Mouse (Mus musculus): ENCODE measurements at regions not wholly inside any gene's neighbourhood (a gene's known extent, or its start where the extent isn't known, plus 50 kb on each side); places are given as distances from the start of the nearest gene placed in this dataset.
"Not testable (repeated sequence)": the region's sequence is repeated elsewhere in the genome, so short reads cannot be mapped to it uniquely, and the experiment has no call there.

DNA sequence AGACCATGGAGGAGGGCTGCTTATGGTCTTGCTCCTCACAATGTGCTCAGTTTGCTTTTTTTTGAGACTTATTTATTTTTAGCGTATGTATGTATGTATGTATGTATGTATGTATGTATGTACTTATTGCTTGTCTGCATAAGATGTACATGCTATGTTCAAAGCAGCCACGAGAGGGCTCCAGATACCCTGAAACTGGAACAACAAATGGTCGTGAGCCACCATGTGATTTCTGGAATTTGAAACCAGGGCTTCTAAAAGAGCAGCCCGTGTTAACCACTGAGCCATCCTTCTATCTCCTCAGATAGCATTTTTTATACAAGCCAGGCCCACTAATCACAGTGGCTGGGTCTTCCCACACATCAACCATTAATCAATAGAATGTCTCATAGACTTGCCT is 611.2 kb downstream of the 5730507C01Rik start:
- WGBS, result 73% methylated on average over 4 of the region's 4 CpGs

DNA sequence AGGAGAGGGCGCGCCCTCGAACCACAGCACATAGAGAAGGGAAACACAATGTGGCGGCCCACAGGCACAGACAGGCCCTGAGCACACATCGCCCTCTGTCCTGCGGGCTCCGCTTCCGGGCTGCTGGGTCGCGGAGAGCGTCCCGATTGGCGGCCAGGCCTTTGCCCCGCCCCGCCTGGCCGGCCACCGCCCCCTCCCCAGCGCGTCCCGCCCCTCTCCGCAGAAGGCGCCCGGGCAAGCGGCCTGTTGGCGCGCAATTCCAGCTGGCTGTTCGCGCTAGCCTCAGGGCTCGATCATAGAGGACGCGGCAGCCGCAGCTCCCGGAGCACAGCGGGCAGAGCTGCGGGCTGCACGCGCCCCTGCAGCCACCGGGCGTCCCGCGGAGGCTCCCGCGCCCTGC is 661.3 kb downstream of the 5730507C01Rik start:
- H3K27ac ChIP-seq (ENCODE audit: insufficient read depth, low read depth, low read length), result no peak overlapping the region
- H3K4me3 ChIP-seq (ENCODE audit: insufficient read depth, low read depth, low read length), result no peak overlapping the region
- no peak for TF ChIP-seq POLR2A (IDR thresholded peaks at IDR 0.05; ENCODE audit: insufficient read depth, low read depth, low read length)
- TF ChIP-seq CTCF (IDR thresholded peaks at IDR 0.05; ENCODE audit: insufficient read depth, low read depth, low read length), result no peak
- no peaks in the 10 kb centered on the region for H3K4me1 ChIP-seq (ENCODE audit: control insufficient read depth, insufficient read depth, low read length)
- WGBS, result 22% methylated on average over 43 of the region's 43 CpGs

More for the DNA sequence above, 611.2 kb downstream of the 5730507C01Rik start:
- no peak for TF ChIP-seq POLR2A (IDR thresholded peaks at IDR 0.05; ENCODE audit: insufficient read depth, low read depth, low read length)
- TF ChIP-seq CTCF (IDR thresholded peaks at IDR 0.05; ENCODE audit: insufficient read depth, low read depth, low read length), result no peak
- no peak overlapping the region for H3K4me3 ChIP-seq (ENCODE audit: insufficient read depth, low read depth, low read length)
- H3K27ac ChIP-seq (ENCODE audit: insufficient read depth, low read depth, low read length), result no peak overlapping the region
- H3K4me1 ChIP-seq (ENCODE audit: control insufficient read depth, insufficient read depth, low read length), result no peaks in the 10 kb centered on the region

- H3K4me3 ChIP-seq (ENCODE audit: insufficient read depth, low read depth, low read length), result no peak overlapping the region
- 98% methylated on average over 5 of the region's 5 CpGs for WGBS
- H3K4me1 ChIP-seq (ENCODE audit: control insufficient read depth, insufficient read depth, low read length), result no peaks in the 10 kb centered on the region
- TF ChIP-seq CTCF (IDR thresholded peaks at IDR 0.05; ENCODE audit: insufficient read depth, low read depth, low read length), result no peak
- TF ChIP-seq POLR2A (IDR thresholded peaks at IDR 0.05; ENCODE audit: insufficient read depth, low read depth, low read length), result no peak
- no peak overlapping the region for H3K27ac ChIP-seq (ENCODE audit: insufficient read depth, low read depth, low read length)
Measured at GRCm38 (mm10) chr12:19192396-19192795, 678.1 kb downstream of the 5730507C01Rik start.

DNA sequence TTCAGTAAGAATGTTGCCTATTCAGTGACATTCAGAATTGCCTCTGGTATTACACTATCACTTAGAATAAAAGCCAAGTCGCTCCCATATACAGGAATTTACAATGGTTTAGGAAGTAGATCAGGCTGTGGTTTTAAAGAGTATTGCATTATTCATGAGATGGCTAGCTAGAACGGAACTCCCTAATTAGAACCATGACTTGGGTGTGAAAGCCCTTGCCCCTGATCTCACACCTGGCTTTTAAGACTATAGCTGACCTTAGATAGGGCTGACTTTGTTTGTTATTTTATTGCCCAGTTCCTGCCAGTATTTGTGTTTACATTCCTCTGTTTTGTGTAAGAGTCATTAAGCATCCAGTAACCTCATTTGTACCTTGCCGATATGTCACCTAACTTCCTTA is 678.7 kb downstream of the 5730507C01Rik start:
- not testable (repeated sequence) for H3K27ac ChIP-seq (ENCODE audit: insufficient read depth, low read depth, low read length); H3K4me1 ChIP-seq (ENCODE audit: control insufficient read depth, insufficient read depth, low read length); H3K4me3 ChIP-seq (ENCODE audit: insufficient read depth, low read depth, low read length)
- 82% methylated on average over 3 of the region's 3 CpGs for WGBS

DNA sequence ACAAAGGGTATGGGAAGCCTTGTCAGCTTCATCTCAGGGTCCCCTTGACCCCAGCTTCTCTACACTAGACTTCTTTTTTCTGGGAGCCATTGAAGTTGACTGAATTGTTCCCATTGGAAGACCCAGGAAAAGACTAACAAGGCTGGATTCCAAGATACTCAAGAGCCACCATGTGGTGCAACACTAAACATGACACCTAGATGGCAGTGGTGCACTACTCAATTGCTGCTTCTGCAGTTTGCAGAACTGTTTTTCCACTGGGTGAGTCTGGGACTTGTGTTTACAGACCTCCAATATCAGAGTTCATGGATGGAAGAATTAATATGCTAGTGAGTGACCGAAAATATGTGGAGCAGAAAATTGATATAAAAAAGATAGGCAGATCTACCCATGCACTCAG is 709.7 kb downstream of the 5730507C01Rik start:
- not testable (repeated sequence) for H3K4me1 ChIP-seq (ENCODE audit: control insufficient read depth, insufficient read depth, low read length); H3K27ac ChIP-seq (ENCODE audit: insufficient read depth, low read depth, low read length)
- WGBS, result 96% methylated on average over 1 of the region's 1 CpGs

GRCm38 (mm10) chr12:19246731-19247130 is 707.6 kb upstream of the Gm21863 start:
- WGBS, result 95% methylated on average over 23 of the region's 23 CpGs
- not testable (repeated sequence) for H3K4me1 ChIP-seq (ENCODE audit: control insufficient read depth, insufficient read depth, low read length); H3K27ac ChIP-seq (ENCODE audit: insufficient read depth, low read depth, low read length); H3K4me3 ChIP-seq (ENCODE audit: insufficient read depth, low read depth, low read length)

More for the DNA sequence above, 709.7 kb downstream of the 5730507C01Rik start:
- not testable (repeated sequence) for H3K4me3 ChIP-seq (ENCODE audit: insufficient read depth, low read depth, low read length)

GRCm38 (mm10) chr12:19288271-19288890 is 665.9 kb upstream of the Gm21863 start:
- H3K4me1 ChIP-seq (ENCODE audit: control insufficient read depth, insufficient read depth, low read length); H3K27ac ChIP-seq (ENCODE audit: insufficient read depth, low read depth, low read length): not testable (repeated sequence)
- H3K4me3 ChIP-seq (ENCODE audit: insufficient read depth, low read depth, low read length), result peak overlapping the region; percentile 10; the same call in 1 of the 2 replicates
- WGBS, result 13% methylated on average over 64 of the region's 75 CpGs

- H3K4me1 ChIP-seq (ENCODE audit: control insufficient read depth, insufficient read depth, low read length); H3K4me3 ChIP-seq (ENCODE audit: insufficient read depth, low read depth, low read length); H3K27ac ChIP-seq (ENCODE audit: insufficient read depth, low read depth, low read length): not testable (repeated sequence)
- 50% methylated on average over 18 of the region's 18 CpGs for WGBS
Measured at GRCm38 (mm10) chr12:19289038-19289437, 665.3 kb upstream of the Gm21863 start.

GRCm38 (mm10) chr12:19292068-19292770 is 662.1 kb upstream of the Gm21863 start:
- WGBS, result 80% methylated on average over 3 of the region's 3 CpGs
- not testable (repeated sequence) for H3K4me3 ChIP-seq (ENCODE audit: insufficient read depth, low read depth, low read length); H3K4me1 ChIP-seq (ENCODE audit: control insufficient read depth, insufficient read depth, low read length); H3K27ac ChIP-seq (ENCODE audit: insufficient read depth, low read depth, low read length)

Data from olfactory bulb, adult 2 months (tissue).